Mouse (Mus musculus): ENCODE results near the gene Rtn4ip1.

DNA sequence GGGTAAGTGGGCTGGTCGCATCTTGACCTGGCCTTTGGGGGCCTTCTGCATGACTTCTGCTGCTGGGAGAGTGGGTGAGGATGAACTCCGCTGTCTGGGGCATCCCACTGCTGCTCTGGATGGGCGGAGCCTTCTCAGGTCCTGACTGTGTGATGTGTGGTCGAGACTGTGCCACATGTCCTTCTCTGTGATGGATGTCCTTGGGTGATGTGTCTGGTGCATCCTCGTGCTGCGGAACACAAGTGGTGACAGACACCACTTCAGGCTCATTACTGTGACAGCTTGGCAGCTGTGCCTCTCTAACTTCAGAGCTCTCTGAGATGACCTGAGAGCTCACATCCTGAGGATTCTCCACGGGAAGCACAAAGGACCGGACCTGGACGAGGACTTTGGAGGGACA is 96.4 kb downstream of the Rtn4ip1 start:
- TF ChIP-seq MAX (IDR thresholded peaks at IDR 0.05): no peak
- no peak for TF ChIP-seq MYOD1 (IDR thresholded peaks at IDR 0.05; ENCODE audit: control insufficient read depth, insufficient read length, low read depth)

Data from C2C12 (cell line).